Mouse (Mus musculus) CD4-positive, CD25-positive, alpha-beta regulatory T cell, adult 2 months (primary cell): Measurements from ENCODE around the gene Ttll5.

Source experiments
- DNase-seq: peaks from one replicate; pipeline ENCODE4 v3.0.0-alpha.2; 2012; ENCODE audit warnings: low read depth, low spot score

Gene Ttll5

GRCm38 (mm10) chr12:85839371-85840000 lies 15.0 kb downstream of the Ttll5 start:
- DNase-seq = peak; percentile 48

GRCm38 (mm10) chr12:85848164-85848958 lies 23.9 kb downstream of the Ttll5 start:
- peak; percentile 60 for DNase-seq

GRCm38 (mm10) chr12:85850661-85851060 lies 26.2 kb downstream of the Ttll5 start:
- no peak for DNase-seq

GRCm38 (mm10) chr12:85853836-85854235 lies 29.4 kb downstream of the Ttll5 start:
- no peak for DNase-seq

GRCm38 (mm10) chr12:85854271-85854670 lies 29.8 kb downstream of the Ttll5 start:
- no peak for DNase-seq

GRCm38 (mm10) chr12:85857300-85857699 lies 32.8 kb downstream of the Ttll5 start:
- no peak for DNase-seq

- DNase-seq = no peak
Observed at GRCm38 (mm10) chr12:85859111-85859510, 34.7 kb downstream of the Ttll5 start.

GRCm38 (mm10) chr12:85859511-85860189 lies 35.2 kb downstream of the Ttll5 start:
- no peak for DNase-seq

- DNase-seq = no peak
Observed at GRCm38 (mm10) chr12:85862514-85862913, 38.1 kb downstream of the Ttll5 start.

GRCm38 (mm10) chr12:85865526-85865925 lies 41.1 kb downstream of the Ttll5 start:
- peak; percentile 45 for DNase-seq

GRCm38 (mm10) chr12:85866624-85867023 lies 42.2 kb downstream of the Ttll5 start:
- no peak for DNase-seq

- DNase-seq = peak; percentile 31
Observed at GRCm38 (mm10) chr12:85867125-85867524, 42.7 kb downstream of the Ttll5 start.

GRCm38 (mm10) chr12:85869423-85869822 lies 45.0 kb downstream of the Ttll5 start:
- no peak for DNase-seq

GRCm38 (mm10) chr12:85879631-85880314 lies 55.3 kb downstream of the Ttll5 start:
- no peak for DNase-seq

GRCm38 (mm10) chr12:85885024-85885423 lies 60.6 kb downstream of the Ttll5 start:
- DNase-seq = no peak

- no peak for DNase-seq
Observed at GRCm38 (mm10) chr12:85890054-85890453, 65.6 kb downstream of the Ttll5 start.

GRCm38 (mm10) chr12:85903986-85904385 lies 79.5 kb downstream of the Ttll5 start:
- no peak for DNase-seq

GRCm38 (mm10) chr12:85905666-85906065 lies 81.2 kb downstream of the Ttll5 start:
- no peak for DNase-seq

- DNase-seq = no peak
Observed at GRCm38 (mm10) chr12:85907896-85908295, 83.4 kb downstream of the Ttll5 start.

- DNase-seq = no peak
Observed at GRCm38 (mm10) chr12:85910811-85911210, 86.4 kb downstream of the Ttll5 start.

GRCm38 (mm10) chr12:85912712-85913504 lies 88.4 kb downstream of the Ttll5 start:
- DNase-seq = peak; percentile 7
